Mouse (Mus musculus) G1E (cell line): ENCODE data around the gene Ing5. TPM values are rescaled to one million over a fixed set of nuclear protein-coding genes. Genes with fewer than 3 reads are reported as not detected.

Experiments
- polyA plus RNA-seq: library from polyadenylated mRNA; stranded (reverse); fragments of >175 nt; gene quantifications from 2 replicates; pipeline ENCODE4 v1.2.3, GENCODE M21; 2012
- total RNA-seq, 2 experiments: library from RNA; stranded (forward) in 1 of 2; stranded (reverse) in 1 of 2; fragments of 200-1000 nt in 1 of 2; fragments of >200 nt in 1 of 2; fragmentation: Nextera tagmentation in 1 of 2; gene quantifications; 2 replicates each; pipeline ENCODE4 v1.2.3; 2014 to 2017

Gene Ing5
- total and polyA plus RNA-seq, 3 experiments, result 3.4 to 43.3 (median 41.4) TPM

Other genes with a start within 250 kb of the Ing5 start
- 102 and 116 TPM in 2 replicates for gene Stk25, start 145.3 kb upstream of the Ing5 start, total RNA-seq (2014; fragmentation: Nextera tagmentation)
- 64.8 and 72.8 TPM in 2 replicates for gene Stk25, start 145.3 kb upstream of the Ing5 start, total RNA-seq (2017)
- 19.6 and 23.4 TPM in 2 replicates for gene Stk25, start 145.3 kb upstream of the Ing5 start, polyA plus RNA-seq
- not detected in 2 replicates for gene Bok, start 118.3 kb upstream of the Ing5 start, total RNA-seq (2014; fragmentation: Nextera tagmentation)
- 0.41 TPM in 1 of 2 replicates, not detected in the other for gene Bok, start 118.3 kb upstream of the Ing5 start, total RNA-seq (2017)
- gene Bok, start 118.3 kb upstream of the Ing5 start, polyA plus RNA-seq, result not detected in 2 replicates
- gene Atg4b, start 52.5 kb upstream of the Ing5 start, total RNA-seq (2014; fragmentation: Nextera tagmentation), result 78.9 and 82.2 TPM in 2 replicates
- 82.0 and 91.0 TPM in 2 replicates for gene Atg4b, start 52.5 kb upstream of the Ing5 start, total RNA-seq (2017)
- gene Atg4b, start 52.5 kb upstream of the Ing5 start, polyA plus RNA-seq, result 4.4 and 6.9 TPM in 2 replicates
- gene Thap4, start 49.1 kb upstream of the Ing5 start, total RNA-seq (2014; fragmentation: Nextera tagmentation), result 30.3 and 39.4 TPM in 2 replicates
- gene Thap4, start 49.1 kb upstream of the Ing5 start, total RNA-seq (2017), result 27.9 and 31.2 TPM in 2 replicates
- 60.1 and 71.1 TPM in 2 replicates for gene Thap4, start 49.1 kb upstream of the Ing5 start, polyA plus RNA-seq
- 291 and 319 TPM in 2 replicates for gene Dtymk, start 2.0 kb upstream of the Ing5 start, total RNA-seq (2014; fragmentation: Nextera tagmentation)
- 414 and 485 TPM in 2 replicates for gene Dtymk, start 2.0 kb upstream of the Ing5 start, total RNA-seq (2017)
- gene Dtymk, start 2.0 kb upstream of the Ing5 start, polyA plus RNA-seq, result 129 and 148 TPM in 2 replicates
- gene D2hgdh, start 20.9 kb downstream of the Ing5 start, total RNA-seq (2014; fragmentation: Nextera tagmentation), result 15.0 and 21.4 TPM in 2 replicates
- 11.8 and 14.7 TPM in 2 replicates for gene D2hgdh, start 20.9 kb downstream of the Ing5 start, total RNA-seq (2017)
- 2.3 and 3.4 TPM in 2 replicates for gene D2hgdh, start 20.9 kb downstream of the Ing5 start, polyA plus RNA-seq
- gene Gal3st2, start 57.3 kb downstream of the Ing5 start, total RNA-seq (2014; fragmentation: Nextera tagmentation), result not detected in 2 replicates
- gene Gal3st2, start 57.3 kb downstream of the Ing5 start, total RNA-seq (2017), result not detected in 2 replicates
- gene Gal3st2, start 57.3 kb downstream of the Ing5 start, polyA plus RNA-seq, result not detected in 2 replicates
- 1.1 TPM in 1 of 2 replicates, not detected in the other for gene Gal3st2b, start 114.3 kb downstream of the Ing5 start, total RNA-seq (2014; fragmentation: Nextera tagmentation)
- 0.22 TPM in 1 of 2 replicates, not detected in the other for gene Gal3st2b, start 114.3 kb downstream of the Ing5 start, total RNA-seq (2017)
- gene Gal3st2b, start 114.3 kb downstream of the Ing5 start, polyA plus RNA-seq, result not detected in 2 replicates
- gene Gal3st2c, start 186.5 kb downstream of the Ing5 start, total RNA-seq (2014; fragmentation: Nextera tagmentation), result 0.39 TPM in 1 of 2 replicates, not detected in the other
- 0.11 and 0.12 TPM in 2 replicates for gene Gal3st2c, start 186.5 kb downstream of the Ing5 start, total RNA-seq (2017)
- not detected in 2 replicates for gene Gal3st2c, start 186.5 kb downstream of the Ing5 start, polyA plus RNA-seq
- gene Neu4, start 216.5 kb downstream of the Ing5 start, total RNA-seq (2014; fragmentation: Nextera tagmentation), result not detected in 2 replicates
- gene Neu4, start 216.5 kb downstream of the Ing5 start, total RNA-seq (2017), result 0.17 and 0.22 TPM in 2 replicates
- not detected in 2 replicates for gene Neu4, start 216.5 kb downstream of the Ing5 start, polyA plus RNA-seq
- gene Pdcd1, start 248.6 kb downstream of the Ing5 start, total RNA-seq (2014; fragmentation: Nextera tagmentation), result 5.7 and 11.7 TPM in 2 replicates
- 0.05 TPM in 1 of 2 replicates, not detected in the other for gene Pdcd1, start 248.6 kb downstream of the Ing5 start, total RNA-seq (2017)
- 0.80 and 0.93 TPM in 2 replicates for gene Pdcd1, start 248.6 kb downstream of the Ing5 start, polyA plus RNA-seq